Mouse (Mus musculus): ENCODE results near the gene Ctnnbl1. TPM values are rescaled to one million over a fixed set of nuclear protein-coding genes. Genes with fewer than 3 reads are reported as not detected.

The Ctnnbl1 gene
- polyA plus RNA-seq, 2 experiments = 11.6 to 19.2 TPM

DNA sequence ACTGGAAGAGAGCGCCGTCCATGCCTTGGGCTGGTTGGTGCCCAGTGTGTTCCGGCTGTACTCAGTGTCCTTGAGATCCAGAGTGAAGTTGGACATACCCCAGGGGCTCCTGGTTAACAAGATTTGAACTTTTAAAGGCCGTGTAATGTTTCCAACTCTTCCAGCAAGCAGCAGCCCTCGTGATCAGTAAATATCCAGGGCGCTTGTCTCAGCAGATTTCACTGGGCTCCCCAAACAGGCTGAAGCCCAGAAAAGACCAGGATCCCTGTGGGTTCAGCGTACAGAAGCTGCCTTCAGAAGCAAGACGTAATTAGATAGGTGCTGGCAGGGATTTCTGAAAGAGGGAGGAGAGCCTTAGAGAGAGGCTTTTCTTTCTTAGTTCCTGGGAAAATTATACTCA, 137.9 kb downstream of the Ctnnbl1 start:
- H3K27me3 ChIP-seq (ENCODE audit: control insufficient read depth, insufficient read depth, low read length) = no peaks in the 10 kb centered on the region
- DNase-seq (ENCODE audit: low read depth in 3 of 3, low spot score in 3 of 3) (no peak), ATAC-seq (ENCODE audit: insufficient read depth) (no peak)
- H3K36me3 ChIP-seq (replicated peaks; ENCODE audit: control insufficient read depth, insufficient read depth, low read depth) = no peaks in the 10 kb centered on the region
- no peaks in the 10 kb centered on the region for H3K9me3 ChIP-seq (ENCODE audit: control insufficient read depth, low read length)
- no peak overlapping the region for H3K27ac ChIP-seq
- TF ChIP-seq CTCF (IDR thresholded peaks at IDR 0.05; ENCODE audit: low read depth) = no peak
- TF ChIP-seq EP300 (IDR thresholded peaks at IDR 0.05; ENCODE audit: low read depth) = no peak
- no peak overlapping the region for H3K4me3 ChIP-seq (ENCODE audit: insufficient read depth in 1 of 2, low read depth in 2 of 2, low read length in 2 of 2)
- H3K9ac ChIP-seq (replicated peaks) = no peak overlapping the region
- WGBS (ENCODE audit: insufficient replicate concordance) = 72% methylated on average over 8 of the region's 8 CpGs
- H3K4me2 ChIP-seq (ENCODE audit: low read depth) = no peak overlapping the region
- H3K4me1 ChIP-seq (replicated peaks; ENCODE audit: control insufficient read depth in 2 of 2, insufficient read depth in 2 of 2, low read length in 1 of 2) = no peaks in the 10 kb centered on the region

DNA sequence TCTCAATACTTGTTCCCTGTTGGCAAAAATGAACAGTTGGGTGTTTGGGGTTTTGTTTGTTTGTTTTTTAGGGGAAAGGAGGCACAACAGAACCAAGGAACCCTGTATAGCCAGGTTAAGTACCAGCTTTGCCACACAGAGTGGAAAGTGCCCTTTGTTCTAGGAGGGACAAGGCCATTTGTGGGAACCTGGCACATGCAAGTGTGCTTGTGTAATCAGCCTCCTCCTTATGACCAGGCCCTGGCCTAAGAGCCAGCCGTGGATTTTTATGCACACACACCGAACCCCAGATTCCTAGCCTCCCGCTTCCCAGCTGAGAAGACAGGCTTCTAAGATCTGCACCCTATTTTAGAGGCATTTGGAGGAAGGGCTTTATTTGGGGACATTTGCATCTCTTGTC, 140.2 kb downstream of the Ctnnbl1 start:
- Histone ChIP-seq H3K9me3 (ENCODE audit: control insufficient read depth, low read length) (no peaks in the 10 kb centered on the region), H3K4me2 (ENCODE audit: low read depth) (no peak overlapping the region), H3K9ac (replicated peaks) (no peak overlapping the region), H3K4me3 (ENCODE audit: insufficient read depth in 1 of 2, low read depth in 2 of 2, low read length in 2 of 2) (no peak overlapping the region), H3K4me1 (replicated peaks; ENCODE audit: control insufficient read depth in 2 of 2, insufficient read depth in 2 of 2, low read length in 1 of 2) (no peaks in the 10 kb centered on the region), H3K27me3 (ENCODE audit: control insufficient read depth, insufficient read depth, low read length) (no peaks in the 10 kb centered on the region), H3K27ac (no peak overlapping the region), H3K36me3 (replicated peaks; ENCODE audit: control insufficient read depth, insufficient read depth, low read depth) (no peaks in the 10 kb centered on the region)
- DNase-seq (ENCODE audit: low read depth in 3 of 3, low spot score in 3 of 3) (no peak), ATAC-seq (ENCODE audit: insufficient read depth) (no peak)
- TF ChIP-seq EP300 (IDR thresholded peaks at IDR 0.05; ENCODE audit: low read depth) (no peak), CTCF (IDR thresholded peaks at IDR 0.05; ENCODE audit: low read depth) (no peak)
- 81% methylated on average over 3 of the region's 3 CpGs for WGBS (ENCODE audit: insufficient replicate concordance)

DNA sequence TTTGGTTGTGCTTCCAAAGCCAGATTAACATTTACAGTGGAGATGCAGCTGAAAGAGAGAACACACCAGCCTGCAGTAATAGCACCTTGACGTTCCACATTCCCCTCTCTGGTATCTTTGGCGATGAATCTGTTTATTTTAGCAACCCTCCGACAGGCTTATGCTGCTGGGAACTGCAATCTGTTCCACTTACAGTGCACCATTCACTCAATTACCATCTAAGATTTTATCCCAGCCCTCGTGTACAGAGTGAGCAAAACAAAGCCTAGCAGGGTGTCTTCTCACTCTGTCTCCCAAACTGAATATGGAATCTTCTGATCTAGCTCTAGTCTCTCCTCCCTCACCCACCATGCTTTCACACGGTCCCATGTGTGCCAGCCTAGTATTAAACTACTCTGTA, 140.8 kb downstream of the Ctnnbl1 start:
- Histone ChIP-seq H3K9ac (replicated peaks) (no peak overlapping the region), H3K27me3 (ENCODE audit: control insufficient read depth, insufficient read depth, low read length) (no peaks in the 10 kb centered on the region), H3K4me1 (replicated peaks; ENCODE audit: control insufficient read depth in 2 of 2, insufficient read depth in 2 of 2, low read length in 1 of 2) (no peaks in the 10 kb centered on the region), H3K36me3 (replicated peaks; ENCODE audit: control insufficient read depth, insufficient read depth, low read depth) (no peaks in the 10 kb centered on the region), H3K27ac (no peak overlapping the region), H3K9me3 (ENCODE audit: control insufficient read depth, low read length) (no peaks in the 10 kb centered on the region), H3K4me2 (ENCODE audit: low read depth) (no peak overlapping the region), H3K4me3 (ENCODE audit: insufficient read depth in 1 of 2, low read depth in 2 of 2, low read length in 2 of 2) (no peak overlapping the region)
- TF ChIP-seq CTCF (IDR thresholded peaks at IDR 0.05; ENCODE audit: low read depth) (no peak), EP300 (IDR thresholded peaks at IDR 0.05; ENCODE audit: low read depth) (no peak)
- ATAC-seq (ENCODE audit: insufficient read depth) (no peak), DNase-seq (ENCODE audit: low read depth in 3 of 3, low spot score in 3 of 3) (no peak)
- WGBS (ENCODE audit: insufficient replicate concordance) = 50% methylated on average over 5 of the region's 5 CpGs

DNA sequence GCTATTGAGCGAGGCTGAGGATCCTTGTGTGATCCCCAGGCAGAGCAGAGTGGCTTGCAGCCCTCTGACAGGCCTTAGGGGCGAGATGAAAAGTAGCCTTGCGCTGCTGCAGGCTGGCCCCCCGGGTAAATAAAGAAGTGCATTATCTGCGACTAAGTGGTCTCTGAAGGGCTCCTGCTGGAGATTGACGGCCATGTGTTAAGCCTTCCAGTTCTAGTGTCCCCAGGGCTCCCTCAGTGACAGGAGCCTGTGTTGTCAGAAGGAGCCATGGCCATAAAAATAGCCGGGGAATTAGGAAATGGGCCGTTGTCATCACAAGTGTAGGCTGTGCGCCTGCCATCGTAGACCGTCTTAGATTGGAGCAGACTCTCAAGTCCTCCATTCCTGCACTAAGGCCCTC, 144.7 kb downstream of the Ctnnbl1 start:
- Histone ChIP-seq H3K9ac (replicated peaks) (no peak overlapping the region), H3K36me3 (replicated peaks; ENCODE audit: control insufficient read depth, insufficient read depth, low read depth) (no peaks in the 10 kb centered on the region), H3K4me3 (ENCODE audit: insufficient read depth in 1 of 2, low read depth in 2 of 2, low read length in 2 of 2) (no peak overlapping the region), H3K4me2 (ENCODE audit: low read depth) (no peak overlapping the region), H3K9me3 (ENCODE audit: control insufficient read depth, low read length) (no peaks in the 10 kb centered on the region), H3K4me1 (replicated peaks; ENCODE audit: control insufficient read depth in 2 of 2, insufficient read depth in 2 of 2, low read length in 1 of 2) (no peaks in the 10 kb centered on the region), H3K27ac (no peak overlapping the region), H3K27me3 (ENCODE audit: control insufficient read depth, insufficient read depth, low read length) (no peaks in the 10 kb centered on the region)
- ATAC-seq (ENCODE audit: insufficient read depth) (no peak), DNase-seq (ENCODE audit: low read depth in 3 of 3, low spot score in 3 of 3) (no peak)
- TF ChIP-seq EP300 (IDR thresholded peaks at IDR 0.05; ENCODE audit: low read depth) = no peak
- no peak for TF ChIP-seq CTCF (IDR thresholded peaks at IDR 0.05; ENCODE audit: low read depth)
- WGBS (ENCODE audit: insufficient replicate concordance) = 60% methylated on average over 11 of the region's 11 CpGs

DNA sequence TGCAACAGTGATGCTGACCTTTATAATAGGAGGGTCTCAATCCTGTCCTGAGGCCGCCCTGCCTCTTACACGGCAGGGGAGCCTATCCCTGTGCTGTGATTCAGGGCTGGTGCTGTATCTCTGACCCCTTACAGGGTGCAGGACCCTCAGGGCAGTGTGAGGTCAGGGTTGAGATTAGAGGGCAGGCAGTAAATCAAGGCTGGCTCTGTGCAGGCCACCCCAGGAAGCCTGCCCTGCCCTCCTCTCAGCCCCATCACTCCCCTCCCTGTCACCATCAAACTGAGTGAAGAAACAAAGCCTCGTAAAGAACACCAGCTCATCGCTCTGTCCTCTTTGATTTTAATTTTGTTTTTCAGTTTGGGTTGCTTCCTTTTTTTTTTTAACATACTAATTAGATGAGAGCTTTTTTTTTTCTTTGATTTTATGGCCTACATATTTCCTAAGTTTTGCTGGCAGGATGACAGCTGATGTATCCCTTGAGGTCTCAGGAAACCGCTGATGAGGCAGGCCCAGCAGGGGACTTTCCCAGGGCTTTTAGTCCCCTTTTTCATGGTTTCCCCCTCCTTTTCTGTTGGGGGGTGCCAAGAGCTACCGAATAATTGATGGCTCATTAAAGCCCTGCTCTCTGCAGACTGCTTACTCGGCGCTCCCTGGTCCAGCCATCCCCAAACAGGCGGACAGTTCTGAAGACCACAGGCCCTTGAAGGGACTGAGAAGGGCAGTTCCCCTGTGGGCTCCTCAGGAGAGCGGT, 150.2 kb downstream of the Ctnnbl1 start:
- WGBS (ENCODE audit: insufficient replicate concordance) = 62% methylated on average over 10 of the region's 10 CpGs
- Histone ChIP-seq H3K9me3 (ENCODE audit: control insufficient read depth, low read length) (no peaks in the 10 kb centered on the region), H3K4me2 (ENCODE audit: low read depth) (no peak overlapping the region), H3K9ac (replicated peaks) (no peak overlapping the region), H3K4me1 (replicated peaks; ENCODE audit: control insufficient read depth in 2 of 2, insufficient read depth in 2 of 2, low read length in 1 of 2) (no peaks in the 10 kb centered on the region), H3K36me3 (replicated peaks; ENCODE audit: control insufficient read depth, insufficient read depth, low read depth) (no peaks in the 10 kb centered on the region), H3K27me3 (ENCODE audit: control insufficient read depth, insufficient read depth, low read length) (no peaks in the 10 kb centered on the region), H3K27ac (no peak overlapping the region), H3K4me3 (ENCODE audit: insufficient read depth in 1 of 2, low read depth in 2 of 2, low read length in 2 of 2) (no peak overlapping the region)
- DNase-seq (ENCODE audit: low read depth in 3 of 3, low spot score in 3 of 3) (no peak), ATAC-seq (ENCODE audit: insufficient read depth) (no peak)
- no peak for TF ChIP-seq CTCF (IDR thresholded peaks at IDR 0.05; ENCODE audit: low read depth)

All from liver, embryonic 14.5 days (tissue).